Mouse (Mus musculus) cerebellum, adult (tissue): ENCODE measurements at regions not wholly inside any gene's neighbourhood (a gene's known extent, or its start where the extent isn't known, plus 50 kb on each side); places are given as distances from the start of the nearest gene placed in this dataset.

Source experiments
- ATAC-seq: cut with Nextera tagmentation; 2 replicates; pipeline ENCODE4 v1.9.2; 2017; ENCODE audit warnings: mild to moderate bottlenecking, moderate library complexity, mixed read lengths; ENCODE audit not compliant: insufficient number of reproducible peaks, low FRiP score, low TSS enrichment

GRCm38 (mm10) chr3:128239813-128240421 lies 343.8 kb upstream of the Fam241a start:
- no peak for ATAC-seq

GRCm38 (mm10) chr3:128230390-128230789 lies 334.3 kb upstream of the Fam241a start:
- ATAC-seq = no peak

GRCm38 (mm10) chr3:128226930-128227585 lies 330.9 kb upstream of the Fam241a start:
- no peak for ATAC-seq

GRCm38 (mm10) chr3:128226503-128226902 lies 330.4 kb upstream of the Fam241a start:
- no peak for ATAC-seq

- no peak for ATAC-seq
Measured at GRCm38 (mm10) chr3:128222344-128222743, 326.2 kb upstream of the Fam241a start.

- no peak for ATAC-seq
Measured at GRCm38 (mm10) chr3:128221625-128222024, 325.5 kb upstream of the Fam241a start.

GRCm38 (mm10) chr3:128220776-128221550 lies 324.8 kb upstream of the Fam241a start:
- no peak for ATAC-seq

- ATAC-seq = no peak
Measured at GRCm38 (mm10) chr3:128217765-128218415, 321.8 kb upstream of the Fam241a start.

GRCm38 (mm10) chr3:128212256-128212655 lies 316.1 kb upstream of the Fam241a start:
- ATAC-seq = no peak

GRCm38 (mm10) chr3:128210591-128210990 lies 314.5 kb upstream of the Fam241a start:
- no peak for ATAC-seq

GRCm38 (mm10) chr3:128206948-128207347 lies 310.8 kb upstream of the Fam241a start:
- ATAC-seq = no peak

- ATAC-seq = no peak
Measured at GRCm38 (mm10) chr3:128206483-128206882, 310.4 kb upstream of the Fam241a start.

- no peak for ATAC-seq
Measured at GRCm38 (mm10) chr3:128200574-128201235, 304.6 kb upstream of the Fam241a start.

GRCm38 (mm10) chr3:128199466-128199865 lies 303.3 kb upstream of the Fam241a start:
- ATAC-seq = no peak

GRCm38 (mm10) chr3:128192046-128192800 lies 296.1 kb upstream of the Fam241a start:
- ATAC-seq = no peak

- ATAC-seq = no peak
Measured at GRCm38 (mm10) chr3:128187330-128188044, 291.4 kb upstream of the Fam241a start.

GRCm38 (mm10) chr3:128186278-128186677 lies 290.2 kb upstream of the Fam241a start:
- no peak for ATAC-seq

- no peak for ATAC-seq
Measured at GRCm38 (mm10) chr3:128181221-128181908, 285.2 kb upstream of the Fam241a start.
